Mouse (Mus musculus) bone marrow macrophage, adult 2 months (primary cell): ENCODE results near the gene Lsamp.

Experiments
- CTCF ChIP-seq: IDR thresholded peaks from 2 replicates; pipeline ENCODE4 v1.5.1; 2012; ENCODE audit warnings: low read depth, mild to moderate bottlenecking, low read length, moderate library complexity
- POLR2A ChIP-seq: IDR thresholded peaks from 2 replicates; pipeline ENCODE4 v1.6.1; 2012; ENCODE audit warnings: mild to moderate bottlenecking, low read depth, low read length, borderline replicate concordance

- no peak for TF ChIP-seq CTCF
- TF ChIP-seq POLR2A, result no peak
These were observed 450.1 kb downstream of the Lsamp start for GRCm38 (mm10) chr16:40434280-40434679.
